Mouse (Mus musculus): ENCODE measurements around the gene Pgm3. TPM values are rescaled to one million over a fixed set of nuclear protein-coding genes. Genes with fewer than 3 reads are reported as not detected.
"Not testable (repeated sequence)": the region's sequence is repeated elsewhere in the genome, so short reads cannot be mapped to it uniquely, and the experiment has no call there.

The Pgm3 gene
- 32.2 and 35.3 TPM in 2 replicates for polyA plus RNA-seq (2016; fragmentation: Nextera tagmentation; extraction: Ambion mirVana)

DNA sequence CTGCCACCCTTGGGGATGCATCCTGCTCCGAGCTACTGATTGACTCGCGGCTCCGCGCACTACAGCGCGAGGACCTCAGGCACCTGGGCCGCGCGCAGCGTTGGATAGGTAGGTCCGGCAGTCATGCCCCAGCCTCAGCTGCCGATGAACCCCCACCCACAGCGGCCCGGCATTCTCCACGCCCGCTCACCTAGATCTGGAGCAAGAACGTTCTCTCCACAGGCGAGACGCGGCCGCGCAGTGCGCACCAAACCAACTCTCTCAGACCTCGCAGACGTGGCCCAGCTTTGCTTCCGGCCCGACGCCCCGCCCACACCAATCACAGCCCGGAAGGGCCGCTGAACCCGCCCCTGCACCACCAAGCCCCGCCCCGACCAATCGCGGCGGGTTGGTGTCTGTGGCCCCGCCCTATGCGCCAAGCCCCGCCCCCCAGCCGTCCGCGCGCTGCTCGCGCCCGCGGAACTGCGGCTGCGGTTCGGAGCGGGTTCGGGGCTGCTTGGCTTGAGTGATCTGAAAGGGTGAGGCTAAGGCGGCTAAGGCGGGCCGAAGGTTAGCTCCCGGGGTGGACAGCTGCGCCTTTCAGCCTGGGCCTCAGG lies at the start of gene Pgm3, which contains the start of gene Rwdd2a:
Gene Pgm3 (minus strand): TSS at position 303 of the 596 bp plus-strand sequence.
Gene Rwdd2a (plus strand): TSS at position 452 of the 596 bp plus-strand sequence.
- 0% methylated on average over 58 of the region's 59 CpGs for WGBS

GRCm38 (mm10) chr9:86619341-86620139 lies 47.9 kb upstream of the Pgm3 start:
- no peaks in the 10 kb centered on the region for H3K9me3 ChIP-seq
- H3K27me3 ChIP-seq (ENCODE audit: insufficient read depth, poor library complexity, severe bottlenecking): no peaks in the 10 kb centered on the region
- 80% methylated on average over 10 of the region's 10 CpGs for WGBS
- DNase-seq (ENCODE audit: low spot score): no peak
- no peak overlapping the region for H3K4me3 ChIP-seq
- H3K4me1 ChIP-seq: no peaks in the 10 kb centered on the region
- H3K36me3 ChIP-seq: no peaks in the 10 kb centered on the region
- no peak overlapping the region for H3K27ac ChIP-seq

More for the DNA sequence above, at the start of gene Pgm3, which contains the start of gene Rwdd2a:
- peak; percentile 97 for DNase-seq (ENCODE audit: low spot score)
- Histone ChIP-seq H3K4me1 (peaks cover 19% of the 10 kb centered on the region), H3K27ac (peak within 1 kb of the TSS; percentile 90), H3K27me3 (ENCODE audit: insufficient read depth, poor library complexity, severe bottlenecking) (no peaks in the 10 kb centered on the region), H3K4me3 (peak within 1 kb of the TSS; percentile 84), H3K36me3 (peaks cover 24% of the 10 kb centered on the region), H3K9me3 (no peaks in the 10 kb centered on the region)

DNA sequence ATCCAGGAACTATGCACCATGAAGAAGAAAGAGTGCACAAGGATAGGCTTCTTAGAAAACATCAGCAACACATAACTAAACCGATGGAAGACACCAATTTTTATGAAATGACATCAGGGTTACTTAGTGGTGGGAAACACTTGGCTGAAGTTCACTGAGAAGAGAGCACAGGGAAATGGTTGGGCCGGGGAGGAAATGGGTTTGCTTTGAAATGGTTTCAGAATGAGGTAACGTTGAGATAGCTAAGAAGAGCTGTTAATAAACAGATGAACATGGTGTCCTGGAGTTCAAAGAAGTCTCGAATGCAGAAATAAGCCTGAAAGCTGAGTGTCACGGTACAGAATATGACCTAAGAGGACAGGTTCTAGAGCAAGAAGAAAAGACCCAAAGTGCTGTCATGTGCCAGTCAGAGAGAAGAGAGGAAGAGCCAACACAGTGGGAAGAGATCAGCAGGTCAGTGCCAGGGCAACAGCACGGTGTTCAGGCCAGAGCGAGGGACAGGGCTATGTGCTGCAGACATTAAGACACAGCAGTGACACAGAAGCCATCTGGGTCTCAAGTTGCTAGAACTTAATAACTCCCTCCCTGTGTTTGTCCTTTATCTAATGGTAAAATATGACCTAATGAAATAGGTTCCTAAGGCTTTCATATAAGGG lies 46.3 kb upstream of the Pgm3 start:
- WGBS: 65% methylated on average over 7 of the region's 7 CpGs
- Histone ChIP-seq H3K4me3 (no peak overlapping the region), H3K27me3 (ENCODE audit: insufficient read depth, poor library complexity, severe bottlenecking) (no peaks in the 10 kb centered on the region), H3K36me3 (no peaks in the 10 kb centered on the region), H3K4me1 (no peaks in the 10 kb centered on the region), H3K27ac (no peak overlapping the region), H3K9me3 (no peaks in the 10 kb centered on the region)
- no peak for DNase-seq (ENCODE audit: low spot score)

DNA sequence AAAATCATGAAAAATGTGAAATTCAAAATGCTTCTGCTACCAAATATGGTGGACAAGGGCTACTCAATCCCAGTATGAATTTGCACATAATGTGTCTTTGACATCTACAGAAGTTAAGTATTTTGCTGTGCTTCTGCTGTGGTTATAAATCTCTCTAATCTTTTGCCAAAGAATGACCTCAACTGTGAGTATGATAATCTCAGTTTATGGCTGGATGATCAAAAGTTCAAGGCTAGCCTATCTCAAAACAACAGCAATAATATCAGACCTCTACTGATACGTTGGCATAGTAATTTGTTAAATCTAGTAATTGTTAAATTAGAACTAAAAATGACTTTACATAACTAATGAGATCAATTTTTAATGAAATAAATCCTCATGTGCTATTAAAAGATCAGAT lies 44.1 kb upstream of the Pgm3 start:
- WGBS: 77% methylated on average over 1 of the region's 1 CpGs

GRCm38 (mm10) chr9:86612091-86612490 lies 40.4 kb upstream of the Pgm3 start:
- H3K36me3 ChIP-seq: peaks cover 3% of the 10 kb centered on the region; the same call in 1 of the 2 replicates
- H3K9me3 ChIP-seq: no peaks in the 10 kb centered on the region
- H3K4me3 ChIP-seq: no peak overlapping the region
- no peak overlapping the region for H3K27ac ChIP-seq
- no peaks in the 10 kb centered on the region for H3K27me3 ChIP-seq (ENCODE audit: insufficient read depth, poor library complexity, severe bottlenecking)
- peaks cover 5% of the 10 kb centered on the region; the same call in 1 of the 2 replicates for H3K4me1 ChIP-seq
- WGBS: 91% methylated on average over 4 of the region's 4 CpGs
- DNase-seq (ENCODE audit: low spot score): no peak

More for the DNA sequence above, 44.1 kb upstream of the Pgm3 start:
- no peak overlapping the region for H3K4me3 ChIP-seq
- no peak overlapping the region for H3K27ac ChIP-seq
- DNase-seq (ENCODE audit: low spot score): no peak
- H3K4me1 ChIP-seq: no peaks in the 10 kb centered on the region
- no peaks in the 10 kb centered on the region for H3K27me3 ChIP-seq (ENCODE audit: insufficient read depth, poor library complexity, severe bottlenecking)
- no peaks in the 10 kb centered on the region for H3K9me3 ChIP-seq
- H3K36me3 ChIP-seq: peaks cover 3% of the 10 kb centered on the region; the same call in 1 of the 2 replicates

GRCm38 (mm10) chr9:86605776-86606175 lies 34.1 kb upstream of the Pgm3 start:
- no peaks in the 10 kb centered on the region for H3K27me3 ChIP-seq (ENCODE audit: insufficient read depth, poor library complexity, severe bottlenecking)
- H3K4me3 ChIP-seq: no peak overlapping the region
- H3K36me3 ChIP-seq: no peaks in the 10 kb centered on the region
- 87% methylated on average over 6 of the region's 6 CpGs for WGBS
- H3K4me1 ChIP-seq: peaks cover 13% of the 10 kb centered on the region; the same call in 1 of the 2 replicates
- no peak overlapping the region for H3K27ac ChIP-seq
- no peak for DNase-seq (ENCODE audit: low spot score)
- no peaks in the 10 kb centered on the region for H3K9me3 ChIP-seq

DNA sequence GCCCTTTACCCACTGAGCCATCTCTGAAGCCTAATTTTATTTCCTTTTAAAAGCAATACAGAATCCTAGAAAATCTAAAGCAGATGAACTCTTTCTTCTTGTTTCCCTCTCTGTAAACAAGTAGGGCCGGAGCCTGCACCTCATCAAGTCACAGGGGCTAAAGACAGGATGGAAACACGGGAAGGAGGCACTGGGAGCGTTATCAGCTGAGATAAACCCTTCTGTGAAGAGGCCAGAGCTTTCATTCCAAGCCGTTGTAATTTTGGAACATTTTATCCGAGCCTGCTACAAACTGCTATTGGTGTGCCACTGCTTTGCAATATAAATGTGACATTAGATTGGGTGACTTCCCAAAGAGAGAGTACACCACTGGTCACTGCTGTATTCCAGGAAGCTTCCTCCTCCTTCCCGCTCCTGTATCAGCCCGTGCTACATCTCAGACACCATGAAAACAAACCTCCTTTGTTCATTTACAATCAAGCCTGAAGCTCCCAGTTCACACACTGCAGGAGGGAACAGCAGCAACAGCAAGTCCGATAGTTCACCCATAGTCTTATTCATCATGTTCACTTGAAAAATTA lies 28.2 kb upstream of the Pgm3 start:
- WGBS: 13% methylated on average over 8 of the region's 8 CpGs
- H3K36me3 ChIP-seq: peaks cover 15% of the 10 kb centered on the region
- H3K4me1 ChIP-seq: peaks cover 30% of the 10 kb centered on the region
- H3K9me3 ChIP-seq: no peaks in the 10 kb centered on the region
- DNase-seq (ENCODE audit: low spot score): peak; percentile 75
- H3K27me3 ChIP-seq (ENCODE audit: insufficient read depth, poor library complexity, severe bottlenecking): no peaks in the 10 kb centered on the region
- peak overlapping the region; percentile 16; the same call in 1 of the 2 replicates for H3K4me3 ChIP-seq
- H3K27ac ChIP-seq: peak overlapping the region; percentile 80

- DNase-seq (ENCODE audit: low spot score); H3K27me3 ChIP-seq (ENCODE audit: insufficient read depth, poor library complexity, severe bottlenecking); H3K9me3 ChIP-seq; H3K4me3 ChIP-seq: not testable (repeated sequence)
- H3K4me1 ChIP-seq: peaks cover 45% of the 10 kb centered on the region
- H3K27ac ChIP-seq: peak overlapping the region; percentile 42; the same call in 1 of the 2 replicates
- H3K36me3 ChIP-seq: peaks cover 15% of the 10 kb centered on the region
Observed at GRCm38 (mm10) chr9:86596983-86597382, 25.3 kb upstream of the Pgm3 start.

- 10% methylated on average over 10 of the region's 10 CpGs for WGBS
- peak overlapping the region; percentile 72 for H3K27ac ChIP-seq
- peaks cover 21% of the 10 kb centered on the region for H3K36me3 ChIP-seq
- not testable (repeated sequence) for H3K27me3 ChIP-seq (ENCODE audit: insufficient read depth, poor library complexity, severe bottlenecking); H3K4me3 ChIP-seq; H3K9me3 ChIP-seq; DNase-seq (ENCODE audit: low spot score)
- peaks cover 28% of the 10 kb centered on the region for H3K4me1 ChIP-seq
Observed at GRCm38 (mm10) chr9:86594357-86594767, 22.7 kb upstream of the Pgm3 start.

DNA sequence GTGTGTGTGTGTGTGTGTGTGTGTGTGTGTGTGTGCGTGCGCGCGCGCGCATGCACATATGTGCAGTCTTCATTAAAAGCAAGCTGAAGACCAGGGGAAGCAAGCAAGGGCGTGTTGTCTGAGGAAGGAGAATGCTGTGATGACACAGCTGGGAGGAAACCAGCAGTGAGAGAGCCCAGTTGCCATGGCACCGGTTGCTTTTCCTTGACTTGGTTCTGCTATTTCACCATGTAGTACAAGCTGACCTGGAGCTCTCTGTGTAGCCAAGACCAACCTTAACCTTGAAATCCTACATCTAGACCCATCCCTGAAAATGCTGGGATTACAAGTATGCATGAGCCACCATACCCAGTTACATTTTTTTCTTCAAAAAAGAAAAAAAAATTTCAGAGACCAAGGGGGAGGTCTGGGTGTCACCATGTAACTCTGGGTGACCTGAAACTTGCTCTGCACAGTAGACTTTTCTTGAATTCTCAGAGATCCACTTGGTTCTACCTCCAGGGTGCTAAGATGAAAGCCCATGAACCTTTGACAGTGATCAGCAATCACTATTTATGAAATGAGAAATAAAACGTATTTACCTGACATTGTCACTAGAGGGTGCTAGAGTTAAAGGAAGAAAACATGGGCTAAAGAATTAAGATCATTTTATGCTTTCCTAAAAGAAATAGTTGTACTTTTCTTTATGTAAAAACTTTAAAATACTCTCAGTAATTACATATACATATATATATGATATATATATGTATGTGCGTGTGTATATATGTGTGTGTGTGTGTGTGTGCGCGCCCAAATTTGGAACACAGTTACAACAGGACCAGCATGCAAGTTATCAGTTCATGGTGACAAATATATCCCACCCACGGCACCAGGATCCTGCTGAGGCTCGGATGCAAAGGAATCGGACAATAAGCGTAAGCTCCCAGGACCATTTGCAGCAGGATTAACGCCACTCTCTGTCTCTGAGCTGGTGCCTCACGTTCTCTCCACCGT lies 21.3 kb upstream of the Pgm3 start:
- H3K36me3 ChIP-seq: peaks cover 22% of the 10 kb centered on the region
- H3K4me3 ChIP-seq: no peak overlapping the region
- peaks cover 18% of the 10 kb centered on the region for H3K4me1 ChIP-seq
- no peaks in the 10 kb centered on the region for H3K27me3 ChIP-seq (ENCODE audit: insufficient read depth, poor library complexity, severe bottlenecking)
- WGBS: 65% methylated on average over 19 of the region's 19 CpGs
- peak overlapping the region; percentile 72; the same call in 1 of the 2 replicates for H3K27ac ChIP-seq
- no peaks in the 10 kb centered on the region for H3K9me3 ChIP-seq
- no peak for DNase-seq (ENCODE audit: low spot score)

- H3K36me3 ChIP-seq: peaks cover 19% of the 10 kb centered on the region
- H3K4me1 ChIP-seq: no peaks in the 10 kb centered on the region
- H3K9me3 ChIP-seq: no peaks in the 10 kb centered on the region
- no peak for DNase-seq (ENCODE audit: low spot score)
- 89% methylated on average over 11 of the region's 11 CpGs for WGBS
- no peak overlapping the region for H3K4me3 ChIP-seq
- no peak overlapping the region for H3K27ac ChIP-seq
- no peaks in the 10 kb centered on the region for H3K27me3 ChIP-seq (ENCODE audit: insufficient read depth, poor library complexity, severe bottlenecking)
Observed at GRCm38 (mm10) chr9:86587019-86587795, 15.6 kb upstream of the Pgm3 start.
